Mouse (Mus musculus): ENCODE data around the gene Tmem216.
"Not testable (repeated sequence)": the region's sequence is repeated elsewhere in the genome, so short reads cannot be mapped to it uniquely, and the experiment has no call there.

Tmem216 gene

DNA sequence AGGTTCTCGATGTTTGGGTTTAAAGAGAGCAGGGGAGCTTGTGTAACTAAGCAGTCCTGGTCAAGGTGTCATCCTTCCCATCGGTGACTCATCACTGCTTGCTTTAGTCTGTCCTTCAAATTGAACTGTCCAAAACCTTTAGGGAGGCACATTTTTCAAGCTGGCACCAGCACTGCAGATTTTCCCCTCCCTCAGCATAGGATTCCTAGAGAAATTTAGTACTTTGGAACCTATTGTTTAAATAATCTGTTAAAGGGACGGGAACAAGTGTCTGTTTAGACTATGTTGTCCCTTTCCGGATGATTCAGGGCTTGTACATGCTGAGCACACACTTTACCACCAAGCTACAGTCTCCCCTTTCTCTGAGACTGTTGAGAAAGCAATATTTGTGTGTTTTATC lies 9.2 kb upstream of the Tmem216 start:
- in situ Hi-C loops (cut with MboI), result no loop called here

GRCm38 (mm10) chr19:10564278-10564677 lies 8.2 kb upstream of the Tmem216 start:
- in situ Hi-C loops (cut with MboI), result no loop called here

GRCm38 (mm10) chr19:10562351-10562750 lies 6.3 kb upstream of the Tmem216 start:
- in situ Hi-C loops (cut with MboI), result no loop called here

- in situ Hi-C loops (cut with MboI), result no loop called here
Measured at GRCm38 (mm10) chr19:10561558-10562314, 5.7 kb upstream of the Tmem216 start.

GRCm38 (mm10) chr19:10560108-10560507 lies 4.1 kb upstream of the Tmem216 start:
- in situ Hi-C loops (cut with MboI), result no loop called here

GRCm38 (mm10) chr19:10557837-10558375 lies 1.9 kb upstream of the Tmem216 start:
- in situ Hi-C loops (cut with MboI), result not testable (repeated sequence)

DNA sequence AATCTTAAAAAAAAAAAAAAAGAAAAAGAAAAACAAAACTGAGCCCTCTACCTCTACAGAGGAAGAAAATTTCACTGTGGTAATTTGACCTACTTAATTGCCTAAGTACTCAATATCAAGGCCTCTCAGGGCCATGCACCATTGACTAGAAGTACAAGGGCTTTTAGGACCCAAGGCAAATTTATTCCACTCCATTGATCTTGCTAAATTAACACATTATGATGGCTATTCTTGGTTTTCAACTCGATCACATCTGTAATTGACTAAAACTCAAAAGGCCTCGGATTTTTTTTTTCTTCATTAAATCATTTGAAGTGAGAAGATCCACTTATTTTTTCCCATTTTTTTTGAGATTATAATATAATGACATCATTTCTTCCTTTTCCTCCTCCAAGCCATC lies 1.4 kb upstream of the Tmem216 start:
- in situ Hi-C loops (cut with MboI), result no loop called here

GRCm38 (mm10) chr19:10557001-10557400 lies 963 bp upstream of the Tmem216 start:
- in situ Hi-C loops (cut with MboI), result no loop called here

DNA sequence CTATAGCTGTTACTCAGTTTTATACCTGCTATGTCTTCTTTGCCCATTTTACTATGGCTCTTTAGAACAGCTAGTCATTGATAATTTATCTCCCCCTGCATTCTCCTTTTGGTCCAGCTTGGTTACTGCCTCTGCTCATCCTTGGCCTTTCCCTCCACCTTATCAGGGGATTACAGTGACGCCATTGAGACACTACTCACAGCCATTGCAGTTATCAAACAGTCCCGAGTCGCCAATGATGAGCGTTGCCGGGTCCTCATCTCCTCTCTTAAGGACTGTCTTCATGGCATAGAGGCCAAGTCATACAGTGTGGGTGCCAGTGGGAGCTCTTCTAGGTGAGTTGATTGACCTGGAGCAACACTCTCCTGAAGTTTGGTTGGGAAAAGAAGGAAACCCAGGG lies 16.6 kb downstream of the Tmem216 start:
- in situ Hi-C loops (cut with MboI), result no loop called here

- in situ Hi-C loops (cut with MboI), result no loop called here
Measured at GRCm38 (mm10) chr19:10530082-10530481, 26.0 kb downstream of the Tmem216 start.

GRCm38 (mm10) chr19:10525910-10526309 lies 30.1 kb downstream of the Tmem216 start, which contains the start of gene Sdhaf2:
Sdhaf2 (minus strand) TSS chr19:10526142.
- in situ Hi-C loops (cut with MboI), result no loop called here

DNA sequence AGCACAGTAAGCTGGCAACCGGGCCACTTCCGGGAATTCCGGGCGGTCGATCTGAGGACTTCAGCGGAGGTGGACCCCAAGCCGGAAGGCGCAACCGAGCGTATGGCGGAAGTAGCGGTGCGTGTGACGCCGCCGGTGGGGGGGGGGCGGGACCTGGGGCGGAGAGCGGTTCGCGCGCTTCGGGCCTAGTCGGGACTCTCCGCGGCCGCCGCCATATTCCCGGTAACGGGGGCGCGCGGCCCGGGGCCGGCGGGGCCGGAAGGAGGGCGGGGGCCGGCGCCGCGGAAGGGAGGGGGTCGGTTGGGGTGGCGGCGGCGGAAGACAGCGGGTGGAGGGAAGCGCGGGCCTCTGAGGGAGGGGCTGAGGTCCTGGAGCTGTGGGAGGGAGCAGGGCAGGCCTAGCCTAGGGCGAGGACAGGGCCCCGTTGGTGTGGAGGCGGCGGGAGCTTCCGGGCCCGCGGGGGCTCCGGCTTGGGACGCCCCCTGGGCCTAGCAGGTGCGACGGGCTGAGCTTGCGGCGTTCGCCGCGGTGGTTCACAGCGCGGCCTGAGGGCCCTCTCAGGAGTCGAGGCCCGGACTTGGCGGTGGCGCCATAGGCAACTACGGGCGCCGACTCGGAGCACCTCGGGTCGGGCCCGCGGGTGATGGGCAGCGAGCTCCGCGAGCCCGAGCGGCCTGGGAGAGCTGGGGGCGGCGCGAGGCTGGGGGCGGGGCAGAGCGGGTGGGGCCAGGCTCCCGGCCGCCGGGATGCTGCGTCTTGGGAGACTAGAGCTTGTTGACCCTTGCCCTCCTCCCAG lies 30.7 kb downstream of the Tmem216 start, which contains the start of gene Cpsf7:
Gene Cpsf7 (plus strand): TSS at position 161 of the 796 bp plus-strand sequence.
- in situ Hi-C loops (cut with MboI), result no loop called here

- in situ Hi-C loops (cut with MboI), result no loop called here
Measured at GRCm38 (mm10) chr19:10524784-10525105, 31.3 kb downstream of the Tmem216 start.

DNA sequence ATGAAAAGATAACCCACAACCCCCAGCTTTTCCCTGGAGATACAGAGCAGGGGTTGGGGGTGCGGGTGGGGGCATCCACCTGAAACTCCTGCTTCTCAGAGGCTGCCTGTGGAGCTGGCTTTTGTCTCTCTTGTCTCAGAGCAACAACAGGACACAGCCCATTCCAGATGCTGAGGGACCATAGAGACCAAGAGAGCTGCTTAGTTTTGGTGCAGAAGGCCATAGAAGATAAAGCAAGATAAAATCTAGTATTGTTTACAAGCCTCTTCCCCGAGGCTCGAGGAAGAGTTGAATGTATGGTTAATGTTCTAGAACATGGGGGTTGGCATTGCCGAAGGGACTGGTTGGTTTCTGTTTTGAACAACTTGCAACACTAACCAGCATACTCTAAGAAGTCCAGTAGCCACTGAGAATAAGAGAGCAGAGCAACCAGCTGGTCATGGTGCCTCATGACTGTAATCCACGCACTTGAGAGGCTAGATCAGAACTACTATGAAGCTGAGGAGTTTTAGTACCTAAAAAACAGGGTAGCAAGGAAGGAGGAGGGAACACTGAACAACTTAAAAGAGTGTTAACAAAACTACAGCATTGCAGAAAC lies 32.5 kb downstream of the Tmem216 start:
- in situ Hi-C loops (cut with MboI), result no loop called here

DNA sequence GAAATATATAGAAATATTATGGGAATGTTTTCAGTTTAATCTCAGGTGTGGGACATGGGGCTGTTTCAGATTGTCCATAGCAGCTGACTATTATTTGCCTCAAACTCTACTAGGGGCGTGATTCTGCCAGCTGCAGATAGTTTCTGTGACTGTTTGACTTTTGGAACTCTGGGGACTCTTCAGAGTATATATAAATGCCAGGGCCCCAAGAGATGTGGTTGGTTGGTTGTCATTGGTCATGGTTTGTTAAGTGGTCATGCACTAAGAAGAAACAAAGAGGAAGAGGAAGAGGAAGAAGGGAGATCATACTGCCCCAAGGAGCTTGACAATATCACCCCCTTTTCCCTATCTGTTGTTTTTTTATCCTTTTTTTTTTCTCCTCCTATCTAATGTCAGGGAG lies 34.1 kb downstream of the Tmem216 start:
- in situ Hi-C loops (cut with MboI), result no loop called here

GRCm38 (mm10) chr19:10520355-10520754 lies 35.7 kb downstream of the Tmem216 start:
- in situ Hi-C loops (cut with MboI), result no loop called here

GRCm38 (mm10) chr19:10510759-10511330 lies 45.2 kb downstream of the Tmem216 start:
- in situ Hi-C loops (cut with MboI), result no loop called here

- in situ Hi-C loops (cut with MboI), result no loop called here
Measured at GRCm38 (mm10) chr19:10502571-10502970, 53.5 kb downstream of the Tmem216 start.

- in situ Hi-C loops (cut with MboI), result no loop called here
Measured at GRCm38 (mm10) chr19:10500581-10500980, 55.5 kb downstream of the Tmem216 start.

DNA sequence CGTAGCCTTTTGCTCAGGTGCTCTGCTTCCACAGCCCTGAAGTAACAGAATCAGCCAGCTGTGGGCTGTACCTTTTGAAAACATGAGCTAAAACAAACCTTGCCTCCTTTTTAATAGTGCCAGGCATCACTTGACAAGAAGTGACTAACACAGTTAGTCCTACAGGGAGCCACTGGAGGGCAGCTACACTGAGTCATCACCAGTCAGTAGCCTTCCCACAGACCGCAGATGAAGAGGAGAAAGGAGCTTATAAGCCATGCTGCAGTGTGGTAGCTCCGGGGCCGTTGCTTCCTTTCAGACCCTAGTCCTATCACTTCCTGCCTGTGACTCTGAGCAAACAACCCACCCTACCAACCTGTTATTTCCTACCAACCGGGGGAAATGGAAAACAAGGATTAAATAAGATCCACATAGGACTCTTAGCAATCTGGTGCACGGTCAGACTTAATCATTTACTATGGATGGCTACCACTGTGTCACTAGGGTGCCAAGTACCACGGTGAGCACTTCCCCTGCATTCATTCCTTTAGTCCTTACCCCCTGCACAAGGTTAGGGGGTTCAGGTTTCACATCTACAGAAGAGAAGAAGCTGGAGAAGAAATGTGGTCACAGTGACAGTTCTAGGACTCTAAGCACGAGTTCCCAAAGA lies 58.4 kb downstream of the Tmem216 start:
- in situ Hi-C loops (cut with MboI), result no loop called here

- in situ Hi-C loops (cut with MboI), result no loop called here
Measured at GRCm38 (mm10) chr19:10496976-10497375, 59.1 kb downstream of the Tmem216 start.

- in situ Hi-C loops (cut with MboI), result no loop called here
Measured at GRCm38 (mm10) chr19:10495670-10496069, 60.4 kb downstream of the Tmem216 start.
